Mouse (Mus musculus): ENCODE measurements around the gene Kdm2b. TPM values are rescaled to one million over a fixed set of nuclear protein-coding genes. Genes with fewer than 3 reads are reported as not detected.

The Kdm2b gene
- total RNA-seq (2021) = 10 to 100 TPM; 23.1 to 23.3 TPM

DNA sequence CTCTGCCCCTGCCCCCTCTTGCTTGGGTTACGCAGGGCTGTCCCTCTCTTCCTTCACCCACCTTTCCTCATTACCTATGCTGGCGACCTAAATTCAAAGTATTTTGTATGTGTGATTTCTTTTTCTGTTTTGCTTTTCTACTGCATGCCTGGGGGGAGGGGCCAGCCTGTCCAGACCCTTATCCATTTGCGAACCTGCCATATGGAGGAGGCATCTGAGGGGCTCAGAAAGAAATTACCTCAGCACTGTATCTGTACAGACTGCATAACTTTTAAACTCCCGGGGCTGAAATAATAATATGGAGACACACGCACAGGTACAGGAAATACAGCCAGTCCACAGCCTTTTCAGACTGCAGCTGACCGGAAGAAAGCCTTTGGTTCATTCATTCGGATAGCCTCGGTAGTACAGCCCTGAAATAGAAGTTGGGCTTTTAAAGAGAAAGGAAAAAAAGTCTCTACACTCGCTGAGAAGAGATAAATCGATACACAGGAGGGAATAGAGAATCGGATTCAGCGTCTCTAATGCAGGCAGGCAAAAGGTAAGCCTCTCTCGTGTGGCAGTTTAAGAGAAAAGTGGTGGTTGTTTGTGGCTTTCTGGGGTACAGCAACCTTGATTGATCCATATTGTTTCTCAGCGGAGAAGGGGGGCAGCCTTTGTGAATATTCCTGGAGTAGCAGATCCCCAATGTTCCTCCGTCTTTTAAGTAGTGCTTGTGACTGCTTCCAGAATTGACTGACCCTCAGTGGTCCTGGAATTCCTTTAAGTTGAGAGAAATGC, at the start of gene Kdm2b:
TSS of gene Kdm2b (minus strand) at position 273 of the 780 bp plus-strand sequence.
- intact Hi-C loops (cut with DNase I) = loop anchor here (2.0 kb wide), 1 partner anchor 23 kb away; no protein-coding TSS in a partner anchor
- DNase-seq = peak; percentile 27 to 49

DNA sequence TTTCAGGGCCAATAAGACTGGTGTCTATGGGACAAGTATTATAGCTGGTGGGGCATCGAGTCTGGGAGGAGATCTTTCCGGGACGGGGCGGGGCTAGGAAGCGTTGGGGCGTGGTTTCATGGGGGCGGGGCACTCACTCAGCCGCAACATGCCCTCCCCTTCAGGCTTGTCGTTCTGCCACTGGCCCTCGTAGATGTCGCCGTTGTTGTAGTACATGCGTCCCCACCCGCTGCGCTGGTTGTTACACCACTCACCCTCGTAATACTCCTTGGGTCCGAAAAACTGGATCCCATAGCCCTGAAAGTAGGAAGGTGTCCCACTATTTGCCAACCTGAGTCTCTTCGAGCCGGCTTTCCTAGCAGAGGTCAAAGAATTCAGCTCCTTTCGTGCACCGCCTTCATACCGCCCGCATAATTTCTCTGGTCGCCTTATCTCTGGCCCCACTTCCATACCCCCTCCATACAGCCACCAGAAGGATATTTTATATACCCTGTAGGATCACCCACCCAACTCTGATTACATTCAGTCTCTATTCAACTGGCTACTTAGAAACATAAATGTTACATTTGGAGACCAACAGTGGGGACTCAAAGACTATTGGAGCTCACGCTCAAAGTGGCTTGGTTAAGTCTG, 49.6 kb upstream of the Kdm2b start:
- peak; percentile 83 to 85 for DNase-seq
- intact Hi-C loops (cut with DNase I) = no loop called here

DNA sequence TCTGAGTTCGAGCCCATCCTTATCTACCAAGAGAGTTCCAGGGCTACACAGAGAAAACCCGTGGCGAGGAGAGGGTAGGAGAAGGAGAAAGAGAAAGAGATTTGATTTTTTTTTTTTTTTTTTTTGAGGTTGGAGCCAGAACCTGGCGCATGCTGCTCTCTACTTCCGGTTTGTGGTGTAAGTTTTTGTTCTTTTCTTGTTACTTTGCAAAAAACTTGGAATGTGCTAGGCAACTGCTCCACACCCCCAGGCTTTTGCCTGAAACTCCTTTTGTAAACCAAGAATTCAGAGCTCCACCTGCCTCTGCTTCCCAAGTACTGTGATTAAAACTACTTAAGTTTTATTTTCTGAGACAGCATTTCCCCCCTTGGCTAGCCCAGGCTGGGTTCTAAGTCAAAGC, 48.5 kb upstream of the Kdm2b start:
- intact Hi-C loops (cut with DNase I) = no loop called here

DNA sequence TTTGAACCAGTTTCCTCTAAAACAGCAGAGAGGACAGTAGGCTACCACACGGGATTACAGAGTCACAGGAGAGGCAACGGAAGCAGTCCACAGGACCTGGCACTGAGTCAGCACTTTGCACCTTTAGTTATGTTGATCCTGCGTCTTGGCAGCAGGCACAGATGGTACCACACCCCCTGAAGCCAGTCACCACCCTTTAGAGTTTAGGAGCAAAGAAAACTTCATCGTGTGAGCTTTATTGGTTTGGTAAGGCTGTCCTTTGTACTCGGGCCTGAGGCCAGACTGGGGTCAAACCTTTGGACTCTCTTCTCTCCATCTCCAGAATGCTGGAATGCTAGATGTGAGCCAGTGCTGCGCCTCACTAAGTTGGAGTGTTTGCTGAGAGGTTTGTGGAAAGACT, 45.9 kb upstream of the Kdm2b start:
- intact Hi-C loops (cut with DNase I) = no loop called here
- no peak for DNase-seq

More for the DNA sequence above, 48.5 kb upstream of the Kdm2b start:
- DNase-seq = no peak

DNA sequence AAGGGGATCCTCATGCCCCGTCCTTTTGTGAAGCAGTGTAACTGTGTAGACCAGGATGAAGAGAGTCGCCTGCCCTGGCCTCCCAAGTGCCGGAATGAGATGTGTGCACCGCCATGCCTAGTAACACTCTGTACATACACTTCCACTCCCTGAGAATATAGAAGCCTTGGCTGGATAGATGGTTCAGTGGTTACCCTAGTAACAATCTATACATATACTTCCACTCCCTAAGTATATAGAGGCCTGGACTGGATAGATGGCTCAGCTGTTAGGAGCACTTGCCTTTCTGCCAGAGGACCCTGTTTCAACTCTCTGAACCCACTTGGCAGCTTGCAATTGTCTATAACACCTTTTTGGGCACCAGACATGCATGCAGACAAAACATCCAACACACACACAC, 45.5 kb upstream of the Kdm2b start:
- intact Hi-C loops (cut with DNase I) = no loop called here
- no peak for DNase-seq

DNA sequence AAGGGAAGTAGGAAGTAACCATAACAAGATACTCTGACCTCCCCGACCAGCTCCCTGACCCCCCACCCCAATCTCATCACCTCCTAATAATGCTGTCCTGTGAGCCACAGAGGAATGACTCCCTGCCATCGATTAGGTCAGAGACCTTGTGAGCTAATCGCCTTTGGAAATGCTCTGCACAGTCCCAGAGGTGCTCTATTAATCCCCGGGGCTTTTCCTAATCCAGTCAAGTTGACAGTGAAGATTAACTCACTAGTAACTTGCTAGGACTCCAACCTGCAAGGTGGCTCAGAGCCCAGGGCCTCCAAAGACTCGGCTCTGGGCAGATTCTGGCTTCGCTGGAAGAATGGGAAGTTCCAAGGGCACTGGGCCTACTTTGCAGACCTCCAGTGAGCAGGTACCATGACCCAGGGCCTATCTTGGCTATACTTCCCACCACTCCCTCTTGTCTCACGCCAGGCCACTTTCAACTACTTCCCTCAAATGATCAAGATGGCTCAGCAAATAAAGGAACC, 44.1 kb upstream of the Kdm2b start:
- DNase-seq = no peak
- intact Hi-C loops (cut with DNase I) = no loop called here

DNA sequence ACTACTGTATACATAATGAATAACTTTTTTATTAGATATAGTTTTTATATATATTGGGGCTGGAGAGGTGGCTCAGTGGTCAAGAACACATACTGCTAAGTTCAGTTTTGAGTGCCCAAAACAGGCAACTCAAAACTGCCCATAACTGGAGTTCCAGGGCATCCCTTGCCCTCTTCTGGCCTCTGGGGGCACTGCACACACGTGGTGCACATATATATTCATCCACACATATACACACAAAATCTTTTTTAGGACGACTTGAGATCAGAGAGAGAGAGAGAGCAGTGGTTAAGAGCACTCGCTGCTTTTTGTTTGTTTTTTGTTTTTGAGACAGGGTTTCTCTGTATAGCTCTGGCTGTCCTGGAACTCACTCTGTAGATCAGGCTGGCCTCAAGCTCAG, 41.7 kb upstream of the Kdm2b start:
- intact Hi-C loops (cut with DNase I) = no loop called here

DNA sequence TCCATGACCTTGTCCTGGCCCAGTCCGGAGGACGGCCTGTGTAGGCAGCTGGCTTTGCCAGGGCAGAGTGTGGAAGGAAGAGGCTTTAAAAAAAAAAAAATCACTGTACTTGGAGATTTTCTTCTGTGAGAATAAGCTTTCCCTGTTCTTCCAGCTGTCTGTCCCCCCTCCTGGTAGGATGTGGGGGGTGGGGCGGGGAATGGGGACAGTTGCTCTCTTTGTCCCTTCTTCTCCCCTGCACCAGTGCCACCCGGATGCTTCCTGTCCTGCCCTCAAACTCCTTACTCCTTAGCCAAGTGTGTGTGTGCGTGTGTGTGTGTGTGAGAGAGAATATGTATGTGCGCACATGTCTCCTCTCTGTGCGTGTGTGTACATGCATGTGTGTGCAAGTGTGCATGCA, 40.1 kb upstream of the Kdm2b start:
- DNase-seq = no peak
- intact Hi-C loops (cut with DNase I) = no loop called here

More for the DNA sequence above, 41.7 kb upstream of the Kdm2b start:
- DNase-seq = no peak

DNA sequence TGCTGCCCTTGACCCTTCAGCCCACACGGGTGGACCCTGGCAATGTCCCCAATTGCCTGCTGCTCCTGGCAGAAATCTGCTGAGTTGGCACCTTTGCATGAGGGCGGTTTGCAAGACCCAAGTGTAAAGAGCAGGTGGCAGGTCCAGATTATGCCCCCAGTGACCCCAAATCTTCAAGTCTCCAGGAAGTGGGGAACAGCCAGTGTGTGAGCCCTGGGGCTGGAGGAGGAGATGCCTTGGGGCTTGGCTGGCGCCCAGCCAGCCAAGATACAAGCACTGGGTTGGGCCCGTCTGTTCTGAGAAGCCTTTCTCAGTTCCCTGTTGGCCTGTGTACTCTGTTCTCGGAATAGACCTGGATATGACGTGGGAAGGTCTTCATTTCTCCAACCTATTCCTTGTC, 37.8 kb upstream of the Kdm2b start:
- no peak for DNase-seq
- intact Hi-C loops (cut with DNase I) = no loop called here

DNA sequence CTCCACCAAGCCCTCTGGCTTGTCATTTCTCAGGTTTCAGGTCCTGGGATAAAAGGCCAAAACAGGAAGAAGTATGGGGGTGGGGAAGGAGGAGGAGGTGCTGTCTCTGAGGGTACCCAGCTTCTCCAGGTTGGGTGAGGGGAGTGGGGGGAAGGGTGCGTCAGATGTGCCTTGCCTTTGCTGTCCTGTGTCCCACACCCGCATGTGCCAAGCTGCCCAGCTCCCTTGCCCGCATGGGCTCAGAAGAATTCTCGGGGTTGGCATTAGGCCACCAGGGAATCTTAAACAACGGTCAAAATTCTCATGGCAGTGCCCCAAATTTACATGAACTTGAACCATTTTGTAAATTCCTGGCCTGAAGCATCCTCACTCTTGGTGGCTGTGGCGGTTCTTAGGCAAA, 36.8 kb upstream of the Kdm2b start:
- intact Hi-C loops (cut with DNase I) = no loop called here
- no peak for DNase-seq

DNA sequence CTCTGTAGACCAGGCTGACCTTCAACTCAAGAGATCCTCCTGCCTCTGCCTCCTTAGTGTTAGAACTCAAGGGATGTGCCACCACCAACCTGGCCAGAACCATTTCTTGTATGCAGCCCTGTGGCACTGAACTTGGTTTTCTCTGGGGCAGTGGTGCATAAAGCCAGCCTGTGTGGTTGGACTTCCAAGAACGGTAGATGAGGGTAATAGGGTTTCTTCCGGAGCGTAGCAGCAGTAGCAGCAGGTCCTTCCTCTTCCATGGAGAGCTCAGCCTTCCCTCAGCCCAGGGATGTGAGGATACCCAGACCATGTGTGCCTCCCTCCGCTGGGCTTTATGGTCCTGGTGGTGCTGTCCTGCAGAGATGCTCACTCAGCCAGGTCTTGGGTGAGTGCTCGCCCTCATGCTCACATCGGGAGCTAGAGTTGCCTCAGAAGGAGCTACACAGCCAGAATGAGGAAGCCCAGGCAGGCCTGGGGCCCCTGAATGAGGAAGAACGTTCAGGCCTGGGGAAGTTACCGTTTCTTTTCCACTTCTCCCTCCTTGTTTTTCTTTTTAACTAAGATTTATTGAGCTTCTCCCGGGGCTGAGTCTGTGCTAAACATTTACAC, 35.4 kb upstream of the Kdm2b start:
- no peak for DNase-seq

DNA sequence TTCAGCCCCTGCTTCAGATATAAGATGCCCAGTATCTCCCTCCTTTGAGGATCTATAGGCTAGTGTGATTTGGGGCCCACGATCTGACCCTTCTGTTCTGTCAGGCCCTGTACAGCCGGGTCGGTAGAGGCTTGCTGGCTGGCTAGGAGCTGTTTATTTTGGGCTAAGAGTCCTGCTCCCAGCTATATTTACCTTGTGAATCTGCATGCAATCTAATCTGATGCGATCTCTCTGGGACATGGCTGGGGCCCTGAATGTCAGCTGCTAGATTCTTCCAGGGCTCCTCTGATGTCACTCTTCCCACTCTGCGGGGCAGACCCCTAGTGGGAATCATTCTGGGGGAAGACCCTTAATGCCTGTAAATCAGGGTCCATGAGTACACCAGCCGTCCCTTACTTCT, 34.7 kb upstream of the Kdm2b start:
- intact Hi-C loops (cut with DNase I) = no loop called here
- no peak for DNase-seq

More for the DNA sequence above, 35.4 kb upstream of the Kdm2b start:
- intact Hi-C loops (cut with DNase I) = no loop called here

DNA sequence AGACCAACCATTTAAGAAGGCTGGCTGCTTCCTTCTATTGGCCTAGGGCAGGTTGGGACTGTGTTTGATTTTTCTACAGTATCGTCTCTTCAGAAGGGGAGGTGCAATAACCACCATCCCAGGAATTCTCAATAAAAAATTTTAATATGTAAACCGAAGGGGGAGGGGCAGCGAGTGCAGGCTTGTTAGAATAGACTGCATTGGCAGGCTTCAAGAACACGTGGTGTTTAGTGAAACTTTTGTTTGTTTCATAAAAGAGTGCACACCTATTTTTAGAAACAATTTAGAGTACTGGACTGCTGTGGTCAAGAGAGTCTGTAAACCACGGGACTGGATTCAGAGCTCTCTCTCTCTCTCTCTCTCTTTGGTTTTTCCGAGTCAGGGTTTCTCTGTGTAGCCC, 33.4 kb upstream of the Kdm2b start:
- peak; percentile 53 to 62 for DNase-seq

DNA sequence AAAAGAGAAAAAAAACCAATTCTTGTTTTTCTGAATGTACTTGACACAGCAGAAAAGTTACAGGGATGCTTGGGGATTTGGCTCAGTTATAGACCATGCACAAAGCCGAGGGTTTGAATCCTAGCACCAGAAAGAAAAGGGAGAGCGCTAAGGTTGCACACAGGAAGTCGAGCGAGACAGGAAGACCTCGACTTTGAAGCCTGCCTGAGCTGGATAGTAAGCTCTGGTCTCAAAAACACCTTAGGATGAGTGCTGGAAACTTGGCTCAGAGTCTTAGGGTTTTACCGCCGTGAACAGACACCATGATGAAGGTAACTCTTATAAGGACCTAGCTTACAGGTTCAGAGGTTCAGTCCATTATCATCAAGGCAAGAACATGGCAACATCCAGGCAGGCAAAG, 31.8 kb upstream of the Kdm2b start:
- intact Hi-C loops (cut with DNase I) = no loop called here
- DNase-seq = no peak

More for the DNA sequence above, 33.4 kb upstream of the Kdm2b start:
- intact Hi-C loops (cut with DNase I) = no loop called here

DNA sequence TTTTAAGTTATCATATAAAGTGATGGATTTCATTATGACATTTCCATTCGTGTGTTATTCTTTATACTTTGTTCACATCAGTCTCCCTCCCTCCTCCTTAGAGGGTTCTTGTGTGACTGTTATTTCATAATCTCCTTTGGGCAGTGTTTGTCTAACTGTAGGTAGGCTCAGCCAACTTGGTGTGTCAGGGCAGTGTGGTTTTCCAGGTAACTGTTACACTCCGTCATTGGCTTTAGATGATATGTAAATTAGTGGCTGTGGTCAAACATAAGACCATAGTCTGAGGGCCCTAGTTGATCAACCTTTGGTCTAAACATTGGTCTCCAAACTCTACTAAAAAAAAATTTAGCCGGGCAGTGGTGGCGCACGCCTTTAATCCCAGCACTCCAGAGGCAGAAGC, 30.8 kb upstream of the Kdm2b start:
- intact Hi-C loops (cut with DNase I) = no loop called here
- DNase-seq = no peak

DNA sequence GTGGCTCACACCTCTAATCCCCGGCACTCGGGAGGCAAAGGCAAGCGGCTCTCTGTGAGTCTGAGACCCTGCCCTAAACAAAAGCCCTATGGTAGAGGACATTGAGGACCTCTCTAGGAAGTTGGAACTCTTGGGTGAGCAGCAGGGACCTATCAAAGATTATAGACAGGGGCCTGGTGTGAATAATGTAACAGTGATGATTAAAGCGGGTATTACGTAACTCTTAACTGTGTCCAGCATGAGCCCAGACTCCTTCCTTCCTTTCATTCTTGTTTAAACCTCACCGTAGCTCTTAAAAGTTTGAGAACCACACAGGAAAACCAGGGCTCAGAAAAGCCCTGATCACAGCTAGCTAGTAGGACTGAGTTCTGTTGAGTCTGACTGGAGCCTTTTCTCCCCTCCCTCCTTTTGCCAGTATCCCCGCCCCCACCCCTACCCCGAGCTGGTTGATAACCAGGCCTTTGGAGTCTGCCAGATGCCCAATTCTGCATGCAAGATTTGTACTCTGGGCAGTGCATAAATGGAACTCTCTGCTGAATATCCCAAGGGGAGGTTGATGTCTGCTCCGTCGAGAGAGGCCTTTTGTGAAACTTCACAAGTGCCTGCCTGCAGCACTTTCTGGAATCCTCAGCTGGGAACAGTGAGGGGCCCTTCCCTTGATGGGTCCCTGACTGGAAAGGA, 29.9 kb upstream of the Kdm2b start:
- intact Hi-C loops (cut with DNase I) = no loop called here
- peak; percentile 51 to 63 for DNase-seq

DNA sequence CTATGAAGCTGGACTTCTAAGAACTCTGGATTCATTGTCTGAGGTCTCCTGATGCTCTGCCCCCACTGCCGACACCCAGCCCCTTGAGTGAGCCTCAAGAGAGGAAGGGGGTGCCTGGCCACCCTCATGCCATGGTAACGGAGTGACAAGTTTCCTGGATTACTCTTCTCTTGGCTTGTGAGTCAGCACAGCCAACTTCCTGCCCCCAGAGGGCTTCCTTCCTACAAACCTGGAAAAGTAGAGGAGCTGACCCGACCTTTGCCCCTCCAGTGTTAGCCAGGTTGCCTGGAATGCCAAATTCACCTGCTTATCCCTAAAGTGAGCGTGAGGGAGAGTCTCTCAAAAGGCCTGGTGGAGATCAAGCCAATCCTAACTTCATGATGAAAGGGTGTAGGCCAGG, 27.9 kb upstream of the Kdm2b start:
- intact Hi-C loops (cut with DNase I) = no loop called here
- DNase-seq = no peak

DNA sequence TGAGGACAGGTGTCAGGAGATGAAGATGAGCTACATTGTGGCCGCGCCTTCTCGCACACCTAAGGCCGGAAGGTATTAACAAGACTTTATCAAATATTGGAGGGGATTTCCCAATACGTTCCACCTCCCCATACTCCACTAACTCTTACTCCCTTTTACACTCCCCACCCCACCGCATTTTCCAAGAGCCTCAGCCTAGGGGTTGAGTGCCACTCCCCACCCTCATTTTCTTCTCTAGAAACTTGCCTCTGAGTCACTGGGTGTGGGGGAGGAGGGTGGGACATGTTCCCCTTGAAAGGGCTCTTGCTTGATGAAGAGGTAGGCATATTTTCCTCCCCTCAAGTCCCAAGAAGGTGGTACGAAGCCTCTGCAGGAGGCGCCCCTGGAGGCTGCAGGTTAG, 26.3 kb upstream of the Kdm2b start:
- intact Hi-C loops (cut with DNase I) = loop anchor here (1.0 to 2.0 kb wide), 4 partner anchors 24 to 91 kb away; no protein-coding TSS in a partner anchor
- no peak for DNase-seq

DNA sequence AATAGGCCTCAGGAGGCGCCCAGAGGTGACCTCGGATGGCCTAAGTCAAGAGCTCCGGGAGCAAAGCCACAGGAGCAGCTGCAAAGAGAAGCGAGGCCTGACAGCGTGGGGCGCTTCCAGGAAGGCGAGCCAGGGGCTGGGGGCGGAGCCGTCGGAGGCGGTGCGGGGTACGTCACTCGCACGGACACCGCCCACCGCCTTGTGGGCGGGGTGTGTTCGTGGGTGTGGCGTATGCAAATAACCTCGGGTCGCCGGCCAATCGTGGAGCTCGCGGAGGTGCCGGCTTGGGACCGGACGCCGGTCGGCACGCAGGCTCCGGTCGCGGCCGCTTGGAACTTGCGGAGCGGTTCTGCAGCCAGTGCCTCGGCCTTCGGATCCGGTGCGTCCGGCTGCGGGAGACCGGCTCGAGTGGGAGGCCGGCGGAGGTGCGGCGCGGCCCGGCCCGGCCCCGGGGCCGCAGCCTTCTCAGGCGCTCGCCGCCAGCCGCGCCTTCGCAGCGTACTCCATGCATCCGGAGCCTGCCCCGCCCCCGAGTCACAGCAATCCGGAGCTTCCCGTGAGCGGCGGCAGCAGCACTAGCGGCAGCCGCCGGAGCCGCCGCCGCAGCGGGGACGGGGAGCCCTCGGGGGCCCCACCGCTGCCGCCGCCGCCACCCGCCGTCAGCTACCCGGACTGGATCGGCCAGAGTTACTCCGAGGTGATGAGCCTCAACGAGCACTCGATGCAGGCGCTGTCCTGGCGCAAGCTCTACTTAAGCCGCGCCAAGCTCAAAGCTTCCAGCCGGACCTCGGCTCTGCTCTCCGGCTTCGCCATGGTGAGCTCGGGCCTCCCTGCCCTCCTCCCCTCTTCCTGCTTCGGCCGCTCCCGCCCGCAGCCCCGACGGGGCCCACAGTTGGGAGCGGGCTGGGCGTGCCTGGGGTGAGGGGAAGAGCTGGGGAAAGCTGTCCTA, 25.4 kb upstream of the Kdm2b start, which contains the start of gene Orai1:
TSS of gene Orai1 (plus strand) at position 322 of the 949 bp plus-strand sequence.
- intact Hi-C loops (cut with DNase I) = loop anchor here (1.0 to 2.0 kb wide), 4 partner anchors 25 to 90 kb away; no protein-coding TSS in a partner anchor
- peak; percentile 99 for DNase-seq

Data from heart, postnatal 10 days (tissue).